In the genomic region with DNA sequence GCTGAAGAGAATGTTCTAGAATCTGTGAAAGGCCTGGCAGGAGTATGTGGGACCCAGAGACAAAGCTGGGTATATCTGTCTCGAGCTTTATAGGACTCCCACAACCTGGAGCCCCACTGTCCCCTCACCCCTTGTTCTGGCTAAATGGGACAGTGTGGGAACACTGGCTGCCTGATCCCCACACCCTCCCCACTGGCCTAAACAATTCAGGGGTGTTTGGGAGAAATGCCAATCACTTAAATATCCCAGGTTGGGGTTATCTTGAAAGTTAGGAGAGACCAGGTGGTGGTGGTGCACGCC, we compare ENCODE assay signal across 10 mouse cellular contexts. TPM values are rescaled to one million over a fixed set of nuclear protein-coding genes. Genes with fewer than 3 reads are reported as not detected.
DNase-seq lines count a peak whose midpoint lies in the region; ATAC-seq and TF ChIP-seq lines count a peak whose summit lies in the region.
"Had no signal": no experiment of that assay in that cellular context is flagged by ENCODE, and none has a peak within 500 bp of the region (broad histone marks: within the 10 kb centered on the region; RNA-seq: fewer than 3 reads in every experiment).

No protein-coding gene starts in this region.

- no peaks in the 10 kb centered on the region for H3K9me3 ChIP-seq in heart, embryonic 14.5 days (ENCODE audit: control insufficient read depth, low read length)
- H3K9me3 ChIP-seq in hindbrain, embryonic 10.5 days = no peaks in the 10 kb centered on the region
- no peaks in the 10 kb centered on the region for H3K9me3 ChIP-seq in liver, embryonic 16.5 days (replicated peaks; ENCODE audit: control insufficient read depth, low read length)

- intact Hi-C loops in heart, postnatal 36 days (cut with DNase I) = no loop called here

- H3K9ac ChIP-seq in heart, embryonic 14.5 days (ENCODE audit: low read length) = no peak overlapping the region
- no peak overlapping the region for H3K9ac ChIP-seq in liver, embryonic 16.5 days (ENCODE audit: low read depth, low read length)

- TF ChIP-seq POLR2A in cortical plate, adult 2 months (IDR thresholded peaks at IDR 0.05; ENCODE audit: extremely low read depth, insufficient read depth, low read length) = no peak

- H3K27ac ChIP-seq in heart, embryonic 14.5 days (replicated peaks in 1 of 2; ENCODE audit: control insufficient read depth in 1 of 2, insufficient read depth in 1 of 2, low read depth in 2 of 2, low read length in 2 of 2) = no peak overlapping the region
- peak overlapping the region; percentile 47 for H3K27ac ChIP-seq in cortical plate, adult 2 months (ENCODE audit: insufficient read depth, low read length)
- peak overlapping the region; percentile 84 for H3K27ac ChIP-seq in hindbrain, embryonic 10.5 days
- no peak overlapping the region for H3K27ac ChIP-seq in liver, embryonic 16.5 days (ENCODE audit: low read length)

- H3K27me3 ChIP-seq in heart, embryonic 14.5 days (ENCODE audit: control insufficient read depth, insufficient read depth, low read length) = no peaks in the 10 kb centered on the region
- H3K27me3 ChIP-seq in hindbrain, embryonic 10.5 days (ENCODE audit: insufficient read depth, poor library complexity, severe bottlenecking) = no peaks in the 10 kb centered on the region
- H3K27me3 ChIP-seq in liver, embryonic 16.5 days (ENCODE audit: control insufficient read depth, insufficient read depth, low read depth, low read length) = no peaks in the 10 kb centered on the region

- no peak for ATAC-seq in heart, embryonic 14.5 days (ENCODE audit: insufficient number of reproducible peaks, insufficient read depth, low FRiP score, low read depth)
- peak; percentile 16; the same call in 1 of the 2 replicates for ATAC-seq in liver, embryonic 16.5 days (ENCODE audit: low read depth)
- no peak for ATAC-seq in monocyte, adult 5-6 weeks (replicated peaks; ENCODE audit: insufficient number of reproducible peaks, low FRiP score, low TSS enrichment, poor library complexity, severe bottlenecking)
- ATAC-seq in activated CD4-positive, CD25-positive, alpha-beta regulatory T cell, adult 4 months = no peak

- no peak for DNase-seq in heart, postnatal 36 days
- no peak for DNase-seq in hindbrain, embryonic 10.5 days (ENCODE audit: low spot score)
- no peak for DNase-seq in adrenal gland, postnatal 14 days

- no peak for TF ChIP-seq CTCF in cortical plate, adult 2 months (IDR thresholded peaks at IDR 0.05; ENCODE audit: extremely low read depth, insufficient read depth, low read length)

- no peaks in the 10 kb centered on the region for H3K36me3 ChIP-seq in heart, embryonic 14.5 days (ENCODE audit: control insufficient read depth, insufficient read depth, low read length)
- H3K36me3 ChIP-seq in hindbrain, embryonic 10.5 days = no peaks in the 10 kb centered on the region
- no peaks in the 10 kb centered on the region for H3K36me3 ChIP-seq in liver, embryonic 16.5 days (ENCODE audit: control insufficient read depth, insufficient read depth)

- H3K4me2 ChIP-seq in heart, embryonic 14.5 days (ENCODE audit: low read length) = peak overlapping the region; percentile 44; the same call in 1 of the 2 replicates
- peak overlapping the region; percentile 22; the same call in 1 of the 2 replicates for H3K4me2 ChIP-seq in liver, embryonic 16.5 days (ENCODE audit: low read depth, low read length)

- H3K4me3 ChIP-seq in heart, embryonic 14.5 days (ENCODE audit: control insufficient read depth in 1 of 2, insufficient read depth in 1 of 2, low read depth in 1 of 2, low read length in 2 of 2) = no peak overlapping the region
- H3K4me3 ChIP-seq in cortical plate, adult 2 months (ENCODE audit: insufficient read depth, low read length) = no peak overlapping the region
- H3K4me3 ChIP-seq in hindbrain, embryonic 10.5 days = 0 out of 2 replicates have a peak overlapping the region, but pooled peaks have one; percentile 28
- no peak overlapping the region for H3K4me3 ChIP-seq in liver, embryonic 16.5 days (ENCODE audit: low read depth, low read length)
- H3K4me3 ChIP-seq: erythroblast, embryonic 14.5 days; myocyte had no signal

- peaks cover 5 to 9% of the 10 kb centered on the region in 2 experiments; a peak in 3 of 4 replicates for H3K4me1 ChIP-seq in heart, embryonic 14.5 days (ENCODE audit: control insufficient read depth in 2 of 2, insufficient read depth in 2 of 2, low read length in 2 of 2)
- peaks cover 6% of the 10 kb centered on the region for H3K4me1 ChIP-seq in cortical plate, adult 2 months (ENCODE audit: control insufficient read depth, insufficient read depth, low read length)
- H3K4me1 ChIP-seq in hindbrain, embryonic 10.5 days (replicated peaks) = peaks cover 65% of the 10 kb centered on the region
- H3K4me1 ChIP-seq in liver, embryonic 16.5 days (ENCODE audit: control insufficient read depth, low read depth, low read length) = peaks cover 5% of the 10 kb centered on the region

- WGBS in heart, embryonic 14.5 days = 68% methylated on average over 2 of the region's 2 CpGs
- 49% methylated on average over 2 of the region's 2 CpGs for WGBS in hindbrain, embryonic 10.5 days
- 39% methylated on average over 2 of the region's 2 CpGs for WGBS in liver, embryonic 16.5 days (ENCODE audit: insufficient replicate concordance)

RNA-seq across cellular contexts. Expression of gene Tldc1, which starts 20.7 kb away (rescaled TPM):
- 11.1 and 11.4 TPM in 2 replicates for polyA plus RNA-seq in heart, embryonic 14.5 days (2014; fragmentation: Nextera tagmentation; extraction: Ambion mirVana)
- 10 to 100 TPM; 11.1 to 13.3 TPM for total RNA-seq in heart, postnatal 36 days (2021)
- 11.3 and 12.3 TPM in 2 replicates for polyA plus RNA-seq in cortical plate, adult 2 months (2012; rRNA removed)
- polyA plus RNA-seq in hindbrain, embryonic 10.5 days (2016; fragmentation: Nextera tagmentation; extraction: Ambion mirVana) = 12.6 and 15.3 TPM in 2 replicates
- polyA plus RNA-seq in liver, embryonic 16.5 days (2015; fragmentation: Nextera tagmentation; extraction: Ambion mirVana) = 4.1 and 4.7 TPM in 2 replicates
- total RNA-seq in monocyte, adult 5-6 weeks (2017) = 2.2 to 8.0 TPM (median 3.8 TPM) in 3 replicates
- 10 to 100 TPM in 1 of 2 experiments, 1 to 10 TPM in 1; 8.8 to 11.1 TPM for polyA plus RNA-seq in activated CD4-positive, CD25-positive, alpha-beta regulatory T cell, adult 4 months (2017; shearing (Covaris generic))
- total RNA-seq in adrenal gland, postnatal 14 days (2021) = 9.1 and 10.8 TPM in 2 replicates

RNA-seq across cellular contexts. Expression of gene Cotl1, which starts 41.4 kb away (rescaled TPM):
- polyA plus RNA-seq in heart, embryonic 14.5 days (2014; fragmentation: Nextera tagmentation; extraction: Ambion mirVana) = 55.1 and 75.9 TPM in 2 replicates
- total RNA-seq in heart, postnatal 36 days (2021) = 10 to 100 TPM; 17.5 to 19.0 TPM
- 80.4 and 97.9 TPM in 2 replicates for polyA plus RNA-seq in cortical plate, adult 2 months (2012; rRNA removed)
- 273 and 545 TPM in 2 replicates for polyA plus RNA-seq in hindbrain, embryonic 10.5 days (2016; fragmentation: Nextera tagmentation; extraction: Ambion mirVana)
- 29.9 and 38.1 TPM in 2 replicates for polyA plus RNA-seq in liver, embryonic 16.5 days (2015; fragmentation: Nextera tagmentation; extraction: Ambion mirVana)
- total RNA-seq in monocyte, adult 5-6 weeks (2017) = 289 to 324 TPM (median 310 TPM) in 3 replicates
- 100 to 1,000 TPM; 219 to 262 TPM for polyA plus RNA-seq in activated CD4-positive, CD25-positive, alpha-beta regulatory T cell, adult 4 months (2017; shearing (Covaris generic))
- 56.9 and 79.0 TPM in 2 replicates for total RNA-seq in adrenal gland, postnatal 14 days (2021)

Comparison
In these comparisons a context has a peak if more than half of its experiments do, and no peak if none do; other contexts are left out.
1. H3K27ac ChIP-seq: peak in cortical plate, adult 2 months (single experiment) and hindbrain, embryonic 10.5 days (single experiment); none in heart, embryonic 14.5 days (0 of 2) and liver, embryonic 16.5 days (single experiment).